Mouse (Mus musculus) frontal cortex, adult 2 months (tissue): Measurements from ENCODE around the gene Snrpd3. TPM values are rescaled to one million over a fixed set of nuclear protein-coding genes. Genes with fewer than 3 reads are reported as not detected.

ENCODE experiments used
- DNase-seq, 2 experiments: peaks; one replicate each; pipeline ENCODE4 v3.0.0; 2022; ENCODE audit warnings: low spot score in 1 of 2; ENCODE audit errors: extremely low spot score in 1 of 2
- polyA plus RNA-seq: library from polyadenylated mRNA; depleted of rRNA; stranded (reverse); fragments of >200 nt; gene quantifications from 2 replicates; pipeline ENCODE4 v1.2.3, GENCODE M21; 2012

Snrpd3 gene
- polyA plus RNA-seq, 1 experiment, result 34.6 TPM

- no peak for DNase-seq
Observed at GRCm38 (mm10) chr10:75531532-75532090, 14.3 kb downstream of the Snrpd3 start.

GRCm38 (mm10) chr10:75534216-75534615, 16.9 kb downstream of the Snrpd3 start:
- no peak for DNase-seq

- DNase-seq, result no peak
Observed at GRCm38 (mm10) chr10:75534934-75535333, 17.6 kb downstream of the Snrpd3 start.

- no peak for DNase-seq
Observed at GRCm38 (mm10) chr10:75535423-75535822, 18.1 kb downstream of the Snrpd3 start.

GRCm38 (mm10) chr10:75536123-75536522, 18.8 kb downstream of the Snrpd3 start:
- no peak for DNase-seq

- no peak for DNase-seq
Observed at GRCm38 (mm10) chr10:75547901-75548300, 30.6 kb downstream of the Snrpd3 start.

- DNase-seq, result no peak
Observed at GRCm38 (mm10) chr10:75548486-75548885, 31.1 kb downstream of the Snrpd3 start.

- no peak for DNase-seq
Observed at GRCm38 (mm10) chr10:75549886-75550285, 32.5 kb downstream of the Snrpd3 start.

GRCm38 (mm10) chr10:75551175-75551574, 33.8 kb downstream of the Snrpd3 start:
- no peak for DNase-seq

GRCm38 (mm10) chr10:75552106-75552505, 34.8 kb downstream of the Snrpd3 start:
- no peak for DNase-seq

GRCm38 (mm10) chr10:75552701-75553450, 35.5 kb downstream of the Snrpd3 start:
- no peak for DNase-seq

- DNase-seq, result no peak
Observed at GRCm38 (mm10) chr10:75554090-75554489, 36.7 kb downstream of the Snrpd3 start.

GRCm38 (mm10) chr10:75555557-75555956, 38.2 kb downstream of the Snrpd3 start:
- no peak for DNase-seq

- DNase-seq, result peak; percentile 75 to 77
Observed at GRCm38 (mm10) chr10:75556026-75556425, 38.7 kb downstream of the Snrpd3 start.

- DNase-seq, result no peak
Observed at GRCm38 (mm10) chr10:75558515-75558914, 41.2 kb downstream of the Snrpd3 start.

GRCm38 (mm10) chr10:75559041-75559675, 41.8 kb downstream of the Snrpd3 start:
- no peak for DNase-seq

GRCm38 (mm10) chr10:75559676-75560548, 42.6 kb downstream of the Snrpd3 start, which contains the start of gene Lrrc75b:
TSS of gene Lrrc75b (minus strand) at chr10:75560330.
- DNase-seq, result peak in 1 of 2 experiments; percentile 47

- no peak for DNase-seq
Observed at GRCm38 (mm10) chr10:75560549-75560899, 43.2 kb downstream of the Snrpd3 start.

GRCm38 (mm10) chr10:75561071-75561654, 43.8 kb downstream of the Snrpd3 start, which contains the start of gene Ggt1:
TSS of gene Ggt1 (plus strand) at chr10:75561604.
- no peak for DNase-seq

GRCm38 (mm10) chr10:75562596-75562995, 45.2 kb downstream of the Snrpd3 start:
- DNase-seq, result no peak
